Mouse (Mus musculus) limb, embryonic 14.5 days (tissue): ENCODE measurements at regions not wholly inside any gene's neighbourhood (a gene's known extent, or its start where the extent isn't known, plus 50 kb on each side); places are given as distances from the start of the nearest gene placed in this dataset.

Experiments
- ATAC-seq: fragments of 200-750 bp; cut with Nextera tagmentation; 2 replicates; pipeline ENCODE4 v1.8.0; 2017; ENCODE audit warnings: low read depth, moderate number of reproducible peaks, moderate TSS enrichment; ENCODE audit not compliant: low FRiP score
- DNase-seq: peaks from one replicate; pipeline ENCODE4 v3.0.0-alpha.2; 2015; ENCODE audit warnings: low spot score
- H3K27ac ChIP-seq: fragments of 300-500 bp; sonication (generic); replicated peaks from 2 replicates; pipeline ENCODE4 v1.5.1; 2014; ENCODE audit warnings: low read depth, mild to moderate bottlenecking, low read length, moderate library complexity, mixed read lengths
- H3K27me3 ChIP-seq: fragments of 300-500 bp; sonication (generic); 2 replicates; pipeline ENCODE4 v1.6.1; 2014; ENCODE audit warnings: low read length, mixed read lengths; ENCODE audit not compliant: control insufficient read depth, insufficient read depth
- H3K36me3 ChIP-seq: fragments of 300-500 bp; sonication (generic); 2 replicates; pipeline ENCODE4 v1.6.1; 2014; ENCODE audit warnings: mild to moderate bottlenecking, low read length, moderate library complexity, mixed read lengths; ENCODE audit not compliant: control insufficient read depth, insufficient read depth
- H3K4me1 ChIP-seq: fragments of 300-500 bp; sonication (generic); 2 replicates; pipeline ENCODE4 v1.6.1; 2014; ENCODE audit warnings: antibody characterized with exemption, low read length, mixed read lengths; ENCODE audit not compliant: control insufficient read depth, insufficient read depth
- H3K4me2 ChIP-seq: fragments of 300-500 bp; sonication (generic); replicated peaks from 2 replicates; pipeline ENCODE4 v1.6.1; 2014; ENCODE audit warnings: low read depth, mild to moderate bottlenecking, low read length, moderate library complexity; ENCODE audit not compliant: severe bottlenecking
- H3K4me3 ChIP-seq: fragments of 300-500 bp; sonication (generic); replicated peaks from 2 replicates; pipeline ENCODE4 v1.5.1; 2014; ENCODE audit warnings: low read length
- H3K9ac ChIP-seq: fragments of 300-500 bp; sonication (generic); 2 replicates; pipeline ENCODE4 v1.6.1; 2014; ENCODE audit warnings: mild to moderate bottlenecking, low read depth, low read length, moderate library complexity; ENCODE audit not compliant: severe bottlenecking
- H3K9me3 ChIP-seq: fragments of 300-500 bp; sonication (generic); 2 replicates; pipeline ENCODE4 v1.6.1; 2016; ENCODE audit warnings: low read length; ENCODE audit not compliant: control insufficient read depth
- POLR2A ChIP-seq: fragments of 200-500 bp; IDR thresholded peaks from 2 replicates; pipeline ENCODE4 v1.8.0; 2012; ENCODE audit warnings: inconsistent platforms, mild to moderate bottlenecking, moderate library complexity, borderline replicate concordance; ENCODE audit not compliant: insufficient read depth, insufficient read length; ENCODE audit errors: extremely low read depth
- WGBS: fragments of 180-500 bp; shearing (Covaris S2); extraction: QIAGEN DNeasy Blood & Tissue Kit; methylation state at CpG from one replicate; pipeline ENCODE4 v1.1.7; 2014; 5-methylcytosine and 5-hydroxymethylcytosine counted together

DNA sequence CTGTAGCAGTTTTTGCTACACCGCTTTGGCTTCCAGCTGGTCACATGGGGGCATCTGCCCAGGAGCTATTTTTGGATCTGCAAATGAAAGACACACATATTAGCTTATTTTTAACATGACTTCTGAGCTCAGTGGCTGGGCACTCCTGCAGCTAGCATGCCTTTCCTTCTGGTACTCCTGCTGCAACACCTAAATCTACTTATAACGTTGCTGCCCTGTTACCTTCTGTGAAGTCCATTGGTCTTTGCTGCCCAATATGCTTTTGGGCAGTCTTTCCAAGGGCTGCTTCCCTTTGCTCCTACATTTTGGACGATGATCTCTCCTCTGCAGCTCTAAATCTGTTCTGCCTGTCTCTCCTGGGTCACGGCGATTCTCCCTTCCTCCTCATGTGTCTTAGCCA lies 54.7 kb upstream of the Dmac1 start:
- no peak for ATAC-seq
- H3K27ac ChIP-seq: no peak overlapping the region
- no peak overlapping the region for H3K4me3 ChIP-seq
- no peak overlapping the region for H3K9ac ChIP-seq
- no peaks in the 10 kb centered on the region for H3K27me3 ChIP-seq
- 55% methylated on average over 5 of the region's 5 CpGs for WGBS
- H3K9me3 ChIP-seq: no peaks in the 10 kb centered on the region
- peaks cover 5% of the 10 kb centered on the region for H3K4me1 ChIP-seq
- no peaks in the 10 kb centered on the region for H3K36me3 ChIP-seq
- TF ChIP-seq POLR2A: no peak
- no peak for DNase-seq
- no peak overlapping the region for H3K4me2 ChIP-seq

DNA sequence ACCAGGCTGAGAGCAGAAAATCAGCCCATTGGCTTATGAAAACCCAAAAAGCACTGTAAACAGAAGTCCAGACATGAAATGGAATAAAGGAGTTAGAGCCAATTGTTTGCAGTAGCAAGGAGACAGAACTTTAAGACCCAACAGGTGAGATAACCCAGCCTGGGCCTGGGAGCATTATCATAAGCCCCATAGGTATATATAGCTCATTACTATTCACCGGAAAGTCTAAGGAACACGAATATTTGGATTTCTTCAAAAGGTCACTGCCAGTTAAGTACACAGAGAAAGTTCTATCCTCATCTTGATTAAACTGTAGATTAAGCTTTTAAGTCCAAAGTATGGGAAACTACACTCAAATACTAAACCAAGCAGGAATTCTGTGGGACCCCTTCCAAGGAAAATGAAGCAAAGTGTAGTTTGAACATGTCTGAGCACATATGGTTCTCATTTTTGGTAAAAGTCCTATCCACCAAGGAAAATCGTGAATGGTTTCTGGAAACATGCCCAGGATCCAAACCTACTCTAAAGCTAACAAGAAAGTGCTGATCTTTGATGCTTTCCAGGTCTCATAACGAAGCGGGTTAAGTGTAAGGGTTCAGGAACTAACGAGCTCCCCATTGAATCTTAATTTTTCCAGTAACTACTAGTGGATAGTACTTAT lies 51.5 kb upstream of the Dmac1 start:
- no peak for TF ChIP-seq POLR2A
- no peaks in the 10 kb centered on the region for H3K36me3 ChIP-seq
- H3K27ac ChIP-seq: no peak overlapping the region; the same call in 1 of the 2 replicates
- ATAC-seq (peak; percentile 89), DNase-seq (peak; percentile 99)
- H3K4me1 ChIP-seq: peaks cover 5% of the 10 kb centered on the region
- H3K27me3 ChIP-seq: no peaks in the 10 kb centered on the region
- 17% methylated on average over 6 of the region's 6 CpGs for WGBS
- H3K9ac ChIP-seq: no peak overlapping the region
- no peak overlapping the region for H3K4me3 ChIP-seq
- no peak overlapping the region for H3K4me2 ChIP-seq
- H3K9me3 ChIP-seq: no peaks in the 10 kb centered on the region
